Mouse (Mus musculus): ENCODE measurements around the gene Atoh8.

The Atoh8 gene

GRCm38 (mm10) chr6:72225686-72226085 is 9.7 kb downstream of the Atoh8 start:
- no peak for DNase-seq

GRCm38 (mm10) chr6:72223892-72224291 is 11.5 kb downstream of the Atoh8 start:
- DNase-seq, result no peak

GRCm38 (mm10) chr6:72222876-72223275 is 12.5 kb downstream of the Atoh8 start:
- no peak for DNase-seq

GRCm38 (mm10) chr6:72222271-72222724 is 13.1 kb downstream of the Atoh8 start:
- no peak for DNase-seq

- no peak for DNase-seq
Observed at GRCm38 (mm10) chr6:72221271-72221670, 14.1 kb downstream of the Atoh8 start.

- DNase-seq, result peak; percentile 35 to 46
Observed at GRCm38 (mm10) chr6:72219549-72219948, 15.8 kb downstream of the Atoh8 start.

- DNase-seq, result no peak
Observed at GRCm38 (mm10) chr6:72218281-72218680, 17.1 kb downstream of the Atoh8 start.

GRCm38 (mm10) chr6:72217415-72217784 is 18.0 kb downstream of the Atoh8 start:
- no peak for DNase-seq

- peak; percentile 99 for DNase-seq
Observed at GRCm38 (mm10) chr6:72216681-72217414, 18.5 kb downstream of the Atoh8 start.

GRCm38 (mm10) chr6:72215582-72215981 is 19.8 kb downstream of the Atoh8 start:
- DNase-seq, result peak in 1 of 2 experiments; percentile 29

- DNase-seq, result no peak
Observed at GRCm38 (mm10) chr6:72211360-72211759, 24.0 kb downstream of the Atoh8 start.

GRCm38 (mm10) chr6:72210823-72211222 is 24.6 kb downstream of the Atoh8 start:
- DNase-seq, result no peak

- DNase-seq, result no peak
Observed at GRCm38 (mm10) chr6:72209738-72210137, 25.6 kb downstream of the Atoh8 start.

GRCm38 (mm10) chr6:72208406-72209045 is 26.9 kb downstream of the Atoh8 start:
- DNase-seq, result no peak

GRCm38 (mm10) chr6:72206021-72206420 is 29.4 kb downstream of the Atoh8 start:
- DNase-seq, result no peak

GRCm38 (mm10) chr6:72204858-72205257 is 30.5 kb downstream of the Atoh8 start:
- no peak for DNase-seq

- peak; percentile 47 to 52 for DNase-seq
Observed at GRCm38 (mm10) chr6:72203279-72203678, 32.1 kb downstream of the Atoh8 start.

GRCm38 (mm10) chr6:72202732-72203131 is 32.6 kb downstream of the Atoh8 start:
- no peak for DNase-seq

GRCm38 (mm10) chr6:72200595-72201256 is 34.7 kb downstream of the Atoh8 start:
- DNase-seq, result peak; percentile 60 to 66

GRCm38 (mm10) chr6:72197515-72197914 is 37.9 kb downstream of the Atoh8 start:
- no peak for DNase-seq

- no peak for DNase-seq
Observed at GRCm38 (mm10) chr6:72196660-72197059, 38.7 kb downstream of the Atoh8 start.

- no peak for DNase-seq
Observed at GRCm38 (mm10) chr6:72190577-72190976, 44.8 kb downstream of the Atoh8 start.

- no peak for DNase-seq
Observed at GRCm38 (mm10) chr6:72190120-72190519, 45.3 kb downstream of the Atoh8 start.

All from kidney, postnatal 36 days (tissue).